Mouse (Mus musculus) midbrain, embryonic 14.5 days (tissue): ENCODE data around the gene Smim17. TPM values are rescaled to one million over a fixed set of nuclear protein-coding genes. Genes with fewer than 3 reads are reported as not detected.
A peak's percentile ranks its signal among the peaks of the same experiment; 100 is the strongest.
"Not testable (repeated sequence)": the region's sequence is repeated elsewhere in the genome, so short reads cannot be mapped to it uniquely, and the experiment has no call there.

Experiments
- ATAC-seq: fragments of 200-750 bp; cut with Nextera tagmentation; 2 replicates; pipeline ENCODE4 v1.8.0; 2017; ENCODE audit warnings: moderate number of reproducible peaks, moderate library complexity; ENCODE audit not compliant: low FRiP score, low TSS enrichment
- DNase-seq: peaks from one replicate; pipeline ENCODE4 v3.0.0-alpha.2; 2015
- H3K27ac ChIP-seq: fragments of 300-500 bp; sonication (generic); replicated peaks from 2 replicates; pipeline ENCODE4 v1.5.1; 2014; ENCODE audit warnings: mild to moderate bottlenecking, low read depth, low read length, moderate library complexity
- H3K27me3 ChIP-seq: fragments of 300-500 bp; sonication (generic); 2 replicates; pipeline ENCODE4 v1.6.1; 2014; ENCODE audit warnings: low read length, control low read depth, mixed read lengths; ENCODE audit not compliant: control insufficient read depth, insufficient read depth
- H3K36me3 ChIP-seq: fragments of 300-500 bp; sonication (generic); 2 replicates; pipeline ENCODE4 v1.6.1; 2014; ENCODE audit warnings: low read length, control low read depth; ENCODE audit not compliant: control insufficient read depth, insufficient read depth
- H3K4me1 ChIP-seq: fragments of 300-500 bp; sonication (generic); 2 replicates; pipeline ENCODE4 v1.6.1; 2014; ENCODE audit warnings: mild to moderate bottlenecking, antibody characterized with exemption, low read length, control low read depth; ENCODE audit not compliant: control insufficient read depth, insufficient read depth
- H3K4me2 ChIP-seq: fragments of 300-500 bp; sonication (generic); 2 replicates; pipeline ENCODE4 v1.6.1; 2014; ENCODE audit warnings: mild to moderate bottlenecking, low read length, moderate library complexity
- H3K4me3 ChIP-seq: fragments of 300-500 bp; sonication (generic); replicated peaks from 2 replicates; pipeline ENCODE4 v1.5.1; 2014; ENCODE audit warnings: low read depth, low read length
- H3K9ac ChIP-seq: fragments of 300-500 bp; sonication (generic); replicated peaks from 2 replicates; pipeline ENCODE4 v1.6.1; 2014; ENCODE audit warnings: mild to moderate bottlenecking, low read length, moderate library complexity
- H3K9me3 ChIP-seq: fragments of 300-500 bp; sonication (generic); 2 replicates; pipeline ENCODE4 v1.6.1; 2016; ENCODE audit warnings: low read length, control low read depth, mixed read lengths; ENCODE audit not compliant: control insufficient read depth
- WGBS: fragments of 180-500 bp; shearing (Covaris S2); extraction: QIAGEN DNeasy Blood & Tissue Kit; methylation state at CpG from one replicate; pipeline ENCODE4 v1.1.7; 2014; 5-methylcytosine and 5-hydroxymethylcytosine counted together
- polyA plus RNA-seq: library from polyadenylated mRNA; unstranded; fragments of >200 nt; fragmentation: Nextera tagmentation; extraction: Ambion mirVana; gene quantifications from 2 replicates; pipeline ENCODE4 v1.2.1, GENCODE M21; 2014

Smim17 gene
- polyA plus RNA-seq, 1 experiment from 2014 or later, result 3.4 TPM

DNA sequence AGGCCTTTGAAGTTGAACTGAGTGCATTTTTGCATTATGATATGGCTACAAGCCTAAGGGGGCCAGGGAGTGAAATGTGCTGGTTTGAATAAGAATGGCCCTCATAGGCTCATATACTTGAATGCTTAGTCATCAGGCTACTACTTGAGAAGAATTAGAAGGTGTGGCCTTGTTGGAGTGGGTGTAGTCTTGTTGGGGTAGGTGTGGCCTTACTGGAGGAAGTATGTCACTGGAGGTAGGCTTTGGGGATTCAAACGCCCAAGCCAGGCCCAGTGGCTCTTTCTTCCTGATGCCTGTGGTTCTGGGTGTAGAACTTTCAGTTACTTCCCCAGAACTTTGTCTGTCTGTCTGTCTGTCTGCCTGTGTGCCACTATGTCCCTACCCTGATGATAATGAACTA is 33.8 kb upstream of the Smim17 start:
- Histone ChIP-seq H3K9me3 (no peaks in the 10 kb centered on the region), H3K4me1 (peaks cover 7% of the 10 kb centered on the region; the same call in 1 of the 2 replicates), H3K27ac (no peak overlapping the region), H3K27me3 (no peaks in the 10 kb centered on the region), H3K36me3 (no peaks in the 10 kb centered on the region), H3K4me2 (peak overlapping the region; percentile 72; the same call in 1 of the 2 replicates), H3K4me3 (no peak overlapping the region), H3K9ac (no peak overlapping the region)
- DNase-seq (no peak), ATAC-seq (no peak)
- WGBS, result 50% methylated on average over 1 of the region's 1 CpGs

DNA sequence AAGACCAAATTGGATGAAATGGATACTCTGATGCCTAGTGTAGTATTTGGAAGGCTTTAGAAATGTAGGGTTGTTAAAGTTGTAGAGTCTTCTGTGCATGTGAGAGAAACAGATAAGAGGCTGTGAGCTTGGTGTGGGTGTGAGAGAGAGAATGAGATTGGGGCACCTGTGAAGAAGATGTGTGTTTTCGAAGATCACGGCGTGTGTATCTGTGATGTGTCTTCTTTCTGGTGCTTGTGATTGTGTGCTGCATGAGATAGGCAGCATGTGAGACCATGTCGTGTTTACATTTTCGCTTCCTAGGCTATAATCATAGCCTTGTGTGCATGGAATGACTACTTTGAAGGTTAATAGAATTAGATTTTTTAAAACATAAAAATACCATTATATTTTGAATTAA is 31.3 kb upstream of the Smim17 start:
- no peaks in the 10 kb centered on the region for H3K36me3 ChIP-seq
- H3K4me2 ChIP-seq, result no peak overlapping the region
- no peaks in the 10 kb centered on the region for H3K27me3 ChIP-seq
- H3K4me1 ChIP-seq, result peaks cover 7% of the 10 kb centered on the region; the same call in 1 of the 2 replicates
- H3K4me3 ChIP-seq, result no peak overlapping the region
- DNase-seq, result no peak
- H3K9me3 ChIP-seq, result no peaks in the 10 kb centered on the region
- H3K9ac ChIP-seq, result no peak overlapping the region
- ATAC-seq, result no peak
- no peak overlapping the region for H3K27ac ChIP-seq
- 95% methylated on average over 5 of the region's 5 CpGs for WGBS

GRCm38 (mm10) chr7:6368146-6368545 is 30.4 kb upstream of the Smim17 start:
- not testable (repeated sequence) for ATAC-seq, H3K27ac ChIP-seq, H3K4me2 ChIP-seq, H3K36me3 ChIP-seq, H3K9me3 ChIP-seq, H3K4me3 ChIP-seq, H3K9ac ChIP-seq, DNase-seq, H3K4me1 ChIP-seq, H3K27me3 ChIP-seq
- 85% methylated on average over 5 of the region's 5 CpGs for WGBS

DNA sequence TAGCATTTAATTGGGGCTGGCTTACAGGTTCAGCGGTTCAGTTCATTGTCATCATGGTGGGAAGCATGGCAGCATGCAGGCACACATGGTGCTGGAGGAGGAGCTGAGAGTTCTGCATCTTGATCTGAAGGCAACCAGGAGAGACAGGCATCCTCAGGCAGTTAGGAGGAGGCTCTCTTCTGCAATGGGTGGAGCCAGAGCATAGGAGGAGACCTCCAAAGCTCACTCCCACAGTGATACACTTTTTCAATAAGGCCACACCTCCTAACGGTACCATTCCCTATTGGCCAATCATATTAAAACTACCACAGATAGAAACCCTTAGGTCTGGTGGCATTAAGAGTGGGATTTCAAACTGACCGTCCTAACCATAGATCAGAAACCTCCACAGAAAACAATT is 29.1 kb upstream of the Smim17 start:
- no peak for ATAC-seq
- Histone ChIP-seq H3K9me3 (no peaks in the 10 kb centered on the region), H3K36me3 (peaks cover 3% of the 10 kb centered on the region; the same call in 1 of the 2 replicates), H3K4me2 (no peak overlapping the region), H3K4me1 (no peaks in the 10 kb centered on the region), H3K9ac (no peak overlapping the region), H3K27ac (no peak overlapping the region), H3K4me3 (no peak overlapping the region), H3K27me3 (no peaks in the 10 kb centered on the region)
- no peak for DNase-seq
- 84% methylated on average over 3 of the region's 3 CpGs for WGBS

GRCm38 (mm10) chr7:6372993-6373392 is 25.5 kb upstream of the Smim17 start:
- DNase-seq (no peak), ATAC-seq (no peak)
- Histone ChIP-seq H3K4me1 (no peaks in the 10 kb centered on the region), H3K4me2 (no peak overlapping the region), H3K9ac (no peak overlapping the region), H3K27me3 (no peaks in the 10 kb centered on the region), H3K36me3 (peaks cover 9% of the 10 kb centered on the region; the same call in 1 of the 2 replicates), H3K9me3 (no peaks in the 10 kb centered on the region), H3K4me3 (no peak overlapping the region), H3K27ac (no peak overlapping the region)
- 92% methylated on average over 3 of the region's 3 CpGs for WGBS

DNA sequence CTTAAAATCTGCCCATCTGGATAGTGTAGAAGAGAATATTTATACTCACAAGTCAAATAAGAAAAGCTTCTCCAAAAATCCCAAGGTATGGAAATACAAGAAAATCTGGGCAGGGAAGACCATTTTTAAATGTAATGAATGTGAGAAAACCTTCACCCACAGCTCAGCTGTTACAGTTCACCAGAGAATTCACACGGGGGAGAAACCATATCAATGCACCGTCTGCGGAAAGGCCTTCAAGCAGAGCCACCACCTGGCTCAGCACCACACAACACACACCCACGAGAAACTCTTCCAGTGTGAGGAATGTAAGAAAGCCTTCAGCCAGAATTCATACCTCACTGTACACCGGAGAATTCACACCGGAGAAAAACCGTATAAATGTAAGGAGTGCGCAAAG is 20.1 kb upstream of the Smim17 start:
- 87% methylated on average over 8 of the region's 8 CpGs for WGBS
- Histone ChIP-seq H3K9ac (no peak overlapping the region), H3K27ac (no peak overlapping the region), H3K4me1 (no peaks in the 10 kb centered on the region), H3K9me3 (no peaks in the 10 kb centered on the region), H3K4me2 (no peak overlapping the region), H3K4me3 (no peak overlapping the region), H3K36me3 (peaks cover 21% of the 10 kb centered on the region; the same call in 1 of the 2 replicates), H3K27me3 (no peaks in the 10 kb centered on the region)
- ATAC-seq (no peak), DNase-seq (no peak)

- Histone ChIP-seq H3K9me3 (no peaks in the 10 kb centered on the region), H3K36me3 (peaks cover 16% of the 10 kb centered on the region; the same call in 1 of the 2 replicates), H3K27ac (no peak overlapping the region), H3K4me1 (peaks cover 9% of the 10 kb centered on the region), H3K27me3 (no peaks in the 10 kb centered on the region), H3K4me2 (no peak overlapping the region), H3K4me3 (no peak overlapping the region), H3K9ac (no peak overlapping the region)
- 73% methylated on average over 2 of the region's 2 CpGs for WGBS
- no peak for ATAC-seq
- DNase-seq, result no peak
Observed at GRCm38 (mm10) chr7:6381431-6381830, 17.1 kb upstream of the Smim17 start.

GRCm38 (mm10) chr7:6383044-6383455 is 15.5 kb upstream of the Smim17 start, which contains the start of gene Zfp28:
TSS of gene Zfp28 (plus strand) at chr7:6383295.
- WGBS, result under 1% methylated on average over 28 of the region's 28 CpGs
- Histone ChIP-seq H3K4me1 (peaks cover 9% of the 10 kb centered on the region), H3K27ac (peak within 1 kb of the TSS; percentile 63), H3K4me3 (peak within 1 kb of the TSS; percentile 69), H3K27me3 (no peaks in the 10 kb centered on the region), H3K36me3 (peaks cover 19% of the 10 kb centered on the region; the same call in 1 of the 2 replicates), H3K9ac (peak within 1 kb of the TSS; percentile 76), H3K9me3 (no peaks in the 10 kb centered on the region), H3K4me2 (peak within 1 kb of the TSS; percentile 84)
- DNase-seq (peak; percentile 98), ATAC-seq (peak; percentile 97)

- 81% methylated on average over 8 of the region's 8 CpGs for WGBS
- Histone ChIP-seq H3K9me3 (no peaks in the 10 kb centered on the region), H3K9ac (peak overlapping the region; percentile 76), H3K27me3 (no peaks in the 10 kb centered on the region), H3K4me2 (peak overlapping the region; percentile 84), H3K36me3 (peaks cover 14% of the 10 kb centered on the region; the same call in 1 of the 2 replicates), H3K4me1 (peaks cover 9% of the 10 kb centered on the region), H3K4me3 (peak overlapping the region; percentile 69), H3K27ac (no peak overlapping the region)
- ATAC-seq, result no peak
- no peak for DNase-seq
Observed at GRCm38 (mm10) chr7:6384011-6384410, 14.5 kb upstream of the Smim17 start.
